ENCODE assay signal across 26 mouse cellular contexts in genomic region chr6:41225382-41225781, GRCm38 (mm10).
"Had no signal": no experiment of that assay in that cellular context is flagged by ENCODE, and none has a peak within 500 bp of the region (broad histone marks: within the 10 kb centered on the region; RNA-seq: fewer than 3 reads in every experiment).

No protein-coding gene starts in this region.

- H3K4me1 ChIP-seq: heart, embryonic 13.5 days; heart, embryonic 15.5 days; hindbrain, embryonic 10.5 days; hindbrain, embryonic 12.5 days; intestine, embryonic 15.5 days; limb, embryonic 13.5 days; limb, embryonic 15.5 days; liver, embryonic 12.5 days had no signal

- H3K4me3 ChIP-seq: gastrocnemius, adult 2 months; heart, adult 2 months; heart, embryonic 13.5 days; heart, embryonic 15.5 days; hindbrain, embryonic 10.5 days; hindbrain, embryonic 12.5 days; intestine, embryonic 15.5 days; layer of hippocampus, adult 2 months; limb, embryonic 13.5 days; limb, embryonic 15.5 days; liver, embryonic 12.5 days had no signal

- ATAC-seq: hindbrain, embryonic 16.5 days; inflammation-experienced regulatory T-cells, adult 6 months; intestine, embryonic 15.5 days; intestine, postnatal 0 days; liver, embryonic 12.5 days had no signal

- H3K9me3 ChIP-seq: heart, embryonic 13.5 days; heart, embryonic 15.5 days; hindbrain, embryonic 10.5 days; hindbrain, embryonic 12.5 days; intestine, embryonic 15.5 days; limb, embryonic 13.5 days; limb, embryonic 15.5 days; liver, embryonic 12.5 days had no signal

- DNase-seq: gastrocnemius, adult 2 months; gastrocnemius, postnatal 10 days; gastrocnemius, postnatal 36 days; heart, adult 11 months; heart, adult 2 months; heart, postnatal 14 days; heart, postnatal 36 days; kidney, adult 18-20 months; kidney, adult 8-10 months; kidney, postnatal 10 days; kidney, postnatal 25 days; kidney, postnatal 4 days; layer of hippocampus, postnatal 36 days; left cerebral cortex, postnatal 4 days had no signal

- H3K27me3 ChIP-seq: heart, embryonic 13.5 days; heart, embryonic 15.5 days; hindbrain, embryonic 12.5 days; intestine, embryonic 15.5 days; limb, embryonic 13.5 days; limb, embryonic 15.5 days; liver, embryonic 12.5 days had no signal

- H3K36me3 ChIP-seq: heart, embryonic 13.5 days; heart, embryonic 15.5 days; hindbrain, embryonic 10.5 days; hindbrain, embryonic 12.5 days; intestine, embryonic 15.5 days; limb, embryonic 13.5 days; limb, embryonic 15.5 days; liver, embryonic 12.5 days had no signal
